Mouse (Mus musculus) brain, embryonic 14.5 days (tissue): ENCODE results near the gene Plscr3.

Source experiments
- CTCF ChIP-seq: fragments of 200-500 bp; IDR thresholded peaks from 2 replicates; pipeline ENCODE4 v1.5.1; 2012; ENCODE audit warnings: inconsistent platforms, mild to moderate bottlenecking, moderate library complexity, borderline replicate concordance; ENCODE audit not compliant: insufficient read depth, insufficient read length; ENCODE audit errors: extremely low read depth
- POLR2A ChIP-seq: fragments of 200-500 bp; IDR thresholded peaks from 2 replicates; pipeline ENCODE4 v1.6.1; 2012; ENCODE audit warnings: mild to moderate bottlenecking, inconsistent platforms, borderline replicate concordance; ENCODE audit not compliant: poor library complexity, insufficient read depth, insufficient read length, severe bottlenecking; ENCODE audit errors: extremely low read depth

- TF ChIP-seq POLR2A (no peak), CTCF (no peak)
Observed at GRCm38 (mm10) chr11:69816520-69816919, 29.7 kb upstream of the Plscr3 start.
